Mouse (Mus musculus) MEL (cell line): ENCODE results near the gene Grm5. TPM values are rescaled to one million over a fixed set of nuclear protein-coding genes. Genes with fewer than 3 reads are reported as not detected.
A peak's percentile ranks its signal among the peaks of the same experiment; 100 is the strongest.

Experiments used
- DNase-seq: peaks from one replicate; pipeline ENCODE4 v3.0.0; 2011; ENCODE audit warnings: low read depth, low spot score
- H3K27ac ChIP-seq: 2 replicates; pipeline ENCODE4 v1.5.1; 2012; ENCODE audit warnings: low read depth, mild to moderate bottlenecking, control low read depth, low read length, moderate library complexity; ENCODE audit not compliant: control insufficient read depth
- H3K27me3 ChIP-seq, 2 experiments: fragments of 150-350 bp in 1 of 2; sonication (generic) in 1 of 2; 2 replicates each; pipeline ENCODE4 v1.6.1; 2012; ENCODE audit warnings: low read length in 2 of 2, mild to moderate bottlenecking in 2 of 2, improper control_type of control experiment in 1 of 2, moderate library complexity in 1 of 2; ENCODE audit not compliant: insufficient read depth in 2 of 2, control insufficient read depth in 1 of 2
- H3K36me3 ChIP-seq, 2 experiments: 2 replicates each; pipeline ENCODE4 v1.6.1; 2012 to 2014; ENCODE audit warnings: low read length in 2 of 2, improper control_type of control experiment in 1 of 2, inconsistent platforms in 1 of 2, mild to moderate bottlenecking in 1 of 2; ENCODE audit not compliant: insufficient read depth in 2 of 2, control insufficient read depth in 1 of 2
- H3K4me1 ChIP-seq, 2 experiments: fragments of 150-350 bp in 1 of 2; sonication (generic) in 1 of 2; 2 replicates each; pipeline ENCODE4 v1.6.1; 2012; ENCODE audit warnings: low read length in 2 of 2, improper control_type of control experiment in 1 of 2, mild to moderate bottlenecking in 1 of 2; ENCODE audit not compliant: insufficient read depth in 2 of 2, control insufficient read depth in 1 of 2
- H3K4me3 ChIP-seq, 2 experiments: fragments of 150-350 bp in 1 of 2; sonication (generic) in 1 of 2; 2 replicates each; pipeline ENCODE4 v1.5.1; 2012; ENCODE audit warnings: low read depth in 2 of 2, low read length in 2 of 2, mild to moderate bottlenecking in 2 of 2, moderate library complexity in 2 of 2, control low read depth in 1 of 2, improper control_type of control experiment in 1 of 2; ENCODE audit not compliant: control insufficient read depth in 1 of 2, insufficient read depth in 1 of 2
- H3K79me2 ChIP-seq: 2 replicates; pipeline ENCODE4 v1.6.1; 2012; ENCODE audit warnings: mild to moderate bottlenecking, low read length, moderate library complexity; ENCODE audit not compliant: control insufficient read depth, poor library complexity, insufficient read depth
- H3K9ac ChIP-seq: 2 replicates; pipeline ENCODE4 v1.6.1; 2012; ENCODE audit warnings: low read depth, mild to moderate bottlenecking, control low read depth, low read length, moderate library complexity; ENCODE audit not compliant: control insufficient read depth, poor library complexity, severe bottlenecking
- H3K9me3 ChIP-seq: fragments of 150-350 bp; sonication (generic); replicated peaks from 2 replicates; pipeline ENCODE4 v1.6.1; 2012; ENCODE audit warnings: mild to moderate bottlenecking, low read length, improper control_type of control experiment, moderate library complexity; ENCODE audit not compliant: insufficient read depth
- BHLHE40 ChIP-seq: IDR thresholded peaks from 2 replicates; pipeline ENCODE4 v1.6.1; 2012; ENCODE audit warnings: low read depth, mild to moderate bottlenecking, inconsistent platforms, low read length, improper control_type of control experiment, borderline replicate concordance
- CTCF ChIP-seq, 3 experiments: IDR thresholded peaks in 2 of 3; conservative IDR thresholded peaks in 1 of 3; 2 replicates each; pipeline ENCODE4 v1.5.1; 2011 to 2012; ENCODE audit warnings: low read length in 3 of 3, low read depth in 2 of 3, mild to moderate bottlenecking in 2 of 3, improper control_type of control experiment in 1 of 3, inconsistent platforms in 1 of 3, mixed read lengths in 1 of 3, moderate library complexity in 1 of 3; ENCODE audit not compliant: control insufficient read depth in 1 of 3, insufficient read depth in 1 of 3, poor library complexity in 1 of 3, severe bottlenecking in 1 of 3
- HCFC1 ChIP-seq: IDR thresholded peaks from 2 replicates; pipeline ENCODE4 v1.6.1; 2012; ENCODE audit warnings: low read depth, mild to moderate bottlenecking, inconsistent platforms, low read length, improper control_type of control experiment, moderate library complexity
- MAFK ChIP-seq: IDR thresholded peaks from 2 replicates; pipeline ENCODE4 v1.6.1; 2011; ENCODE audit warnings: low read depth, mild to moderate bottlenecking, low read length, improper control_type of control experiment, borderline replicate concordance
- MAX ChIP-seq: IDR thresholded peaks from 2 replicates; pipeline ENCODE4 v1.6.1; 2011; ENCODE audit warnings: low read length, improper control_type of control experiment
- MAZ ChIP-seq: IDR thresholded peaks from 2 replicates; pipeline ENCODE4 v1.6.1; 2012; ENCODE audit warnings: low read depth, mild to moderate bottlenecking, inconsistent platforms, low read length, improper control_type of control experiment
- MXI1 ChIP-seq: IDR thresholded peaks from 2 replicates; pipeline ENCODE4 v1.6.1; 2011; ENCODE audit warnings: mild to moderate bottlenecking, low read depth, low read length, improper control_type of control experiment
- MYB ChIP-seq: IDR thresholded peaks from 2 replicates; pipeline ENCODE4 v1.6.1; 2011; ENCODE audit warnings: mild to moderate bottlenecking, low read depth, low read length, improper control_type of control experiment
- NRF1 ChIP-seq: IDR thresholded peaks from 2 replicates; pipeline ENCODE4 v1.6.1; 2014; ENCODE audit warnings: low read depth, mild to moderate bottlenecking, inconsistent platforms, low read length, improper control_type of control experiment, moderate library complexity; ENCODE audit not compliant: poor library complexity, insufficient read depth, severe bottlenecking
- POLR2A ChIP-seq, 2 experiments: IDR thresholded peaks; 2 replicates each; pipeline ENCODE4 v1.6.1; 2011 to 2012; ENCODE audit warnings: low read length in 2 of 2, mild to moderate bottlenecking in 2 of 2, control low read depth in 1 of 2, improper control_type of control experiment in 1 of 2, low read depth in 1 of 2, moderate library complexity in 1 of 2; ENCODE audit not compliant: control insufficient read depth in 1 of 2, insufficient read depth in 1 of 2, poor library complexity in 1 of 2
- POLR2AphosphoS2 ChIP-seq: IDR thresholded peaks from 2 replicates; pipeline ENCODE4 v1.6.1; 2011; ENCODE audit warnings: low read length, improper control_type of control experiment
- RAD21 ChIP-seq: IDR thresholded peaks from 2 replicates; pipeline ENCODE4 v1.6.1; 2011; ENCODE audit warnings: mild to moderate bottlenecking, low read depth, low read length, improper control_type of control experiment
- SMC3 ChIP-seq: IDR thresholded peaks from 2 replicates; pipeline ENCODE4 v1.6.1; 2011; ENCODE audit warnings: low read depth, low read length, improper control_type of control experiment
- TBP ChIP-seq: IDR thresholded peaks from 2 replicates; pipeline ENCODE4 v1.8.0; 2011; ENCODE audit warnings: low read depth, low read length, improper control_type of control experiment
- TCF12 ChIP-seq: IDR thresholded peaks from 2 replicates; pipeline ENCODE4 v1.6.1; 2014; ENCODE audit warnings: low read depth, mild to moderate bottlenecking, inconsistent platforms, low read length, improper control_type of control experiment, moderate library complexity
- ZMIZ1 ChIP-seq: IDR thresholded peaks from 2 replicates; pipeline ENCODE4 v1.6.1; 2012; ENCODE audit warnings: low read depth, mild to moderate bottlenecking, inconsistent platforms, low read length, improper control_type of control experiment, moderate library complexity
- ZNF384 ChIP-seq: IDR thresholded peaks from 2 replicates; pipeline ENCODE4 v1.6.1; 2012; ENCODE audit warnings: low read depth, mild to moderate bottlenecking, inconsistent platforms, low read length, improper control_type of control experiment
- polyA plus RNA-seq, 2 experiments: library from polyadenylated mRNA; stranded (reverse) in 1 of 2; unstranded in 1 of 2; fragments of >175 nt in 1 of 2; fragments of >200 nt in 1 of 2; gene quantifications; 2 replicates each; pipeline versions ENCODE4 v1.2.1 to v1.2.4; 2012; ENCODE audit warnings: low replicate concordance in 2 of 2, low read depth in 1 of 2; ENCODE audit not compliant: insufficient read length in 2 of 2, insufficient read depth in 1 of 2, missing spikeins in 1 of 2
- total RNA-seq: library from RNA; depleted of rRNA; stranded (reverse); fragments of 300-350 nt; gene quantifications from 2 replicates; pipeline ENCODE4 v1.2.3, GENCODE M21; 2012

Grm5 gene
- total and polyA plus RNA-seq, 3 experiments, result 0.39 to 0.46 TPM; not detected in 1

DNA sequence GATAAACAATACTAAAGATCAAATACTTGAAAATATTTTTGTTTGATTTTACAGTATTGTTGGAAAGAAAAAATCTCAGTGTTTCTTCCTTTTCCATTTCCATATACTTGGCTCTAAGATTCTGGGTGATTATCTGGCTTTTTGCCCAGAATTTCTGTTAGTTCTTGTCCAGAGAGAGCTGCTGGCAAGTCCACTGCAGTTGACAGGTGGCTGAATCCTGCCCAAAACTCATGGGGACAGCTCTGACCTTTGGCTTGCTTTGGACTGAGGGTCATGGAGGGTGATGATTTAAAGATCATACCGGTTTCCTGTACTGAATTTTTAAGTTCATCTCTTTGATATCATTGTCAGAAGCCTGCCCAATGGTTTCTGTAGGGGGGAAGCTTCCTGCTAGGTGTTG, 18.7 kb upstream of the Grm5 start:
- Histone ChIP-seq H3K4me3 (no peak overlapping the region), H3K27ac (no peak overlapping the region), H3K36me3 (no peaks in the 10 kb centered on the region), H3K79me2 (no peaks in the 10 kb centered on the region), H3K27me3 (no peaks in the 10 kb centered on the region), H3K9ac (no peak overlapping the region), H3K9me3 (no peaks in the 10 kb centered on the region), H3K4me1 (no peaks in the 10 kb centered on the region)
- DNase-seq, result no peak
- TF ChIP-seq MAX (no peak), MYB (no peak), POLR2A (IDR thresholded peaks at IDR 0.05; ENCODE audit: control insufficient read depth in 1 of 2, insufficient read depth in 1 of 2, low read depth in 1 of 2, low read length in 2 of 2, poor library complexity in 1 of 2) (no peak), MAFK (no peak), BHLHE40 (no peak), TCF12 (no peak), RAD21 (no peak), HCFC1 (no peak), CTCF (IDR thresholded peaks at IDR 0.05 in 2 of 3, conservative IDR thresholded peaks at IDR 0.05 in 1 of 3; ENCODE audit: control insufficient read depth in 1 of 3, insufficient read depth in 1 of 3, low read depth in 2 of 3, low read length in 3 of 3, poor library complexity in 1 of 3, severe bottlenecking in 1 of 3) (no peak), MAZ (no peak), ZMIZ1 (no peak), ZNF384 (no peak), TBP (no peak), POLR2AphosphoS2 (no peak), NRF1 (no peak), MXI1 (no peak), SMC3 (no peak)

DNA sequence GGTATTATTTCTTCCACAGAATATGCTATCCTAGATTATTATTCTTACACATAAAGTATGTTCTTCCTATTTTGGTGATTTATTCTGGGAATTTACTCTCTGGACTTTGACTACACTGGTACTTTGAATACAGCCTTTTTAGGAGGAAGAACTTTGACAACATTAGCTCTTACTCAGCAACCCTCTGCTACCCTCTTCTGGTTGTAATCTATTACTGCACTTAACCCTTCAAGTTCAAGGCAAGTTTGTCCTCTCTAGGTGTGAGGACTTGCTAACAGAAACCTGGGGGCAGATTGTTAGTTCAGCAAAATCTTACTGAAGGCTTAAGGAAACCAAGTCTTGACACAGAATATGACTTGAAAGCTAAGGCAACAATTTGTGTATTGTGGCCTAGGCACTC, 17.5 kb upstream of the Grm5 start:
- no peaks in the 10 kb centered on the region for H3K79me2 ChIP-seq
- TF ChIP-seq HCFC1 (no peak), SMC3 (peak; percentile 49), POLR2A (IDR thresholded peaks at IDR 0.05; ENCODE audit: control insufficient read depth in 1 of 2, insufficient read depth in 1 of 2, low read depth in 1 of 2, low read length in 2 of 2, poor library complexity in 1 of 2) (no peak), CTCF (IDR thresholded peaks at IDR 0.05 in 2 of 3, conservative IDR thresholded peaks at IDR 0.05 in 1 of 3; ENCODE audit: control insufficient read depth in 1 of 3, insufficient read depth in 1 of 3, low read depth in 2 of 3, low read length in 3 of 3, poor library complexity in 1 of 3, severe bottlenecking in 1 of 3) (peak in 2 of 3 experiments; percentile 42 to 54; a peak in 4 of 6 replicates), RAD21 (peak; percentile 55)
- H3K27ac ChIP-seq, result no peak overlapping the region
- no peaks in the 10 kb centered on the region for H3K4me1 ChIP-seq
- no peaks in the 10 kb centered on the region for H3K36me3 ChIP-seq
- H3K9ac ChIP-seq, result no peak overlapping the region
- no peaks in the 10 kb centered on the region for H3K9me3 ChIP-seq
- no peaks in the 10 kb centered on the region for H3K27me3 ChIP-seq
- H3K4me3 ChIP-seq, result no peak overlapping the region
- DNase-seq, result peak; percentile 47
